Mouse (Mus musculus) heart, postnatal 25 days (tissue): ENCODE results near the gene Cd9. TPM values are rescaled to one million over a fixed set of nuclear protein-coding genes. Genes with fewer than 3 reads are reported as not detected.

Experiments
- DNase-seq: peaks from one replicate; pipeline ENCODE4 v3.0.0; 2022; ENCODE audit warnings: low spot score
- intact Hi-C: fragments of 180-260 bp; cut with DNase I; formaldehyde crosslinking; loops from one replicate; pipeline ENCODE4 v1.15.1; 2025
- total RNA-seq, 2 experiments: library from RNA; stranded (reverse); gene quantifications; 2 replicates each; pipeline ENCODE4 v1.2.3; 2021

Gene Cd9
- total RNA-seq, 2 experiments from 2014 or later, result 57.5 to 63.4 TPM

GRCm38 (mm10) chr6:125478135-125479128, 16.2 kb downstream of the Cd9 start:
- intact Hi-C loops, result loop anchor here (2.0 kb wide), 1 partner anchor 14 kb away; no protein-coding TSS in a partner anchor

GRCm38 (mm10) chr6:125476826-125477589, 17.6 kb downstream of the Cd9 start:
- intact Hi-C loops, result no loop called here

More at GRCm38 (mm10) chr6:125478135-125479128, 16.2 kb downstream of the Cd9 start:
- DNase-seq, result no peak

GRCm38 (mm10) chr6:125476090-125476489, 18.5 kb downstream of the Cd9 start:
- DNase-seq, result peak; percentile 58
- intact Hi-C loops, result no loop called here

More at GRCm38 (mm10) chr6:125476826-125477589, 17.6 kb downstream of the Cd9 start:
- no peak for DNase-seq

- intact Hi-C loops, result no loop called here
- DNase-seq, result no peak
These were observed 19.4 kb downstream of the Cd9 start for GRCm38 (mm10) chr6:125475184-125475583.

GRCm38 (mm10) chr6:125473939-125474338, 20.7 kb downstream of the Cd9 start:
- intact Hi-C loops, result no loop called here
- DNase-seq, result no peak

- no peak for DNase-seq
- intact Hi-C loops, result no loop called here
These were observed 21.3 kb downstream of the Cd9 start for GRCm38 (mm10) chr6:125473321-125473721.

- DNase-seq, result no peak
- intact Hi-C loops, result loop anchor here (2.0 kb wide), 1 partner anchor 19 kb away; no protein-coding TSS in a partner anchor
These were observed 22.7 kb downstream of the Cd9 start for GRCm38 (mm10) chr6:125471921-125472320.

- no peak for DNase-seq
- intact Hi-C loops, result loop anchor here (2.0 kb wide), 1 partner anchor 19 kb away; no protein-coding TSS in a partner anchor
These were observed 23.3 kb downstream of the Cd9 start for GRCm38 (mm10) chr6:125471326-125471725.

- no peak for DNase-seq
- intact Hi-C loops, result loop anchor here (2.0 kb wide), 1 partner anchor 20 kb away; no protein-coding TSS in a partner anchor
These were observed 24.0 kb downstream of the Cd9 start for GRCm38 (mm10) chr6:125470616-125471015.

GRCm38 (mm10) chr6:125469222-125469621, 25.4 kb downstream of the Cd9 start:
- intact Hi-C loops, result no loop called here
- no peak for DNase-seq

- no peak for DNase-seq
- intact Hi-C loops, result no loop called here
These were observed 26.2 kb downstream of the Cd9 start for GRCm38 (mm10) chr6:125468179-125468960.

- intact Hi-C loops, result no loop called here
- DNase-seq, result no peak
These were observed 27.3 kb downstream of the Cd9 start for GRCm38 (mm10) chr6:125467301-125467715.

- intact Hi-C loops, result no loop called here
- no peak for DNase-seq
These were observed 32.3 kb downstream of the Cd9 start for GRCm38 (mm10) chr6:125462312-125462711.

- intact Hi-C loops, result no loop called here
- DNase-seq, result no peak
These were observed 32.8 kb downstream of the Cd9 start for GRCm38 (mm10) chr6:125461788-125462187.

GRCm38 (mm10) chr6:125461325-125461724, 33.3 kb downstream of the Cd9 start:
- intact Hi-C loops, result no loop called here
- DNase-seq, result no peak

GRCm38 (mm10) chr6:125460589-125460988, 34.0 kb downstream of the Cd9 start:
- no peak for DNase-seq
- intact Hi-C loops, result no loop called here

GRCm38 (mm10) chr6:125459903-125460302, 34.7 kb downstream of the Cd9 start:
- intact Hi-C loops, result no loop called here

GRCm38 (mm10) chr6:125455806-125456520, 38.6 kb downstream of the Cd9 start:
- no peak for DNase-seq
- intact Hi-C loops, result no loop called here

More at GRCm38 (mm10) chr6:125459903-125460302, 34.7 kb downstream of the Cd9 start:
- no peak for DNase-seq

GRCm38 (mm10) chr6:125454731-125455130, 39.9 kb downstream of the Cd9 start:
- intact Hi-C loops, result no loop called here
- DNase-seq, result no peak
